Mouse (Mus musculus) forebrain, embryonic 11.5 days (tissue): ENCODE results near the gene Aldoart1. TPM values are rescaled to one million over a fixed set of nuclear protein-coding genes. Genes with fewer than 3 reads are reported as not detected.

Source experiments
- ATAC-seq: fragments of 200-750 bp; cut with Nextera tagmentation; replicated peaks from 2 replicates; pipeline ENCODE4 v1.8.0; 2017; ENCODE audit warnings: moderate TSS enrichment; ENCODE audit not compliant: low FRiP score
- DNase-seq: peaks from one replicate; pipeline ENCODE4 v3.0.0-alpha.2; 2017; ENCODE audit warnings: low spot score
- H3K27ac ChIP-seq: fragments of 300-500 bp; sonication (generic); 2 replicates; pipeline ENCODE4 v1.5.1; 2014; ENCODE audit warnings: low read depth, low read length
- H3K27me3 ChIP-seq: fragments of 300-500 bp; sonication (generic); 2 replicates; pipeline ENCODE4 v1.6.1; 2014; ENCODE audit warnings: mild to moderate bottlenecking, low read length, mixed read lengths; ENCODE audit not compliant: control insufficient read depth, insufficient read depth
- H3K36me3 ChIP-seq: fragments of 300-500 bp; sonication (generic); 2 replicates; pipeline ENCODE4 v1.6.1; 2014; ENCODE audit warnings: mild to moderate bottlenecking, low read length, moderate library complexity, mixed read lengths; ENCODE audit not compliant: control insufficient read depth, insufficient read depth
- H3K4me1 ChIP-seq: fragments of 300-500 bp; sonication (generic); replicated peaks from 2 replicates; pipeline ENCODE4 v1.6.1; 2014; ENCODE audit warnings: low read length, mixed read lengths; ENCODE audit not compliant: control insufficient read depth, insufficient read depth
- H3K4me2 ChIP-seq: fragments of 300-500 bp; sonication (generic); 2 replicates; pipeline ENCODE4 v1.6.1; 2014; ENCODE audit warnings: low read depth, mild to moderate bottlenecking, low read length, moderate library complexity, mixed read lengths; ENCODE audit not compliant: severe bottlenecking
- H3K4me3 ChIP-seq: fragments of 300-500 bp; sonication (generic); 2 replicates; pipeline ENCODE4 v1.5.1; 2014; ENCODE audit warnings: low read depth, low read length
- H3K9ac ChIP-seq: fragments of 300-500 bp; sonication (generic); 2 replicates; pipeline ENCODE4 v1.6.1; 2014; ENCODE audit warnings: low read length
- H3K9me3 ChIP-seq: fragments of 300-500 bp; sonication (generic); 2 replicates; pipeline ENCODE4 v1.6.1; 2016; ENCODE audit warnings: low read length, mixed read lengths; ENCODE audit not compliant: control insufficient read depth
- WGBS: fragments of 180-500 bp; shearing (Covaris S2); extraction: QIAGEN DNeasy Blood & Tissue Kit; methylation state at CpG from one replicate; pipeline ENCODE4 v1.1.7; 2014; 5-methylcytosine and 5-hydroxymethylcytosine counted together
- polyA plus RNA-seq: library from polyadenylated mRNA; unstranded; fragments of >200 nt; fragmentation: Nextera tagmentation; extraction: Ambion mirVana; gene quantifications from 2 replicates; pipeline ENCODE4 v1.2.1, GENCODE M21; 2014

The Aldoart1 gene
- polyA plus RNA-seq, result not detected in 2 replicates

DNA sequence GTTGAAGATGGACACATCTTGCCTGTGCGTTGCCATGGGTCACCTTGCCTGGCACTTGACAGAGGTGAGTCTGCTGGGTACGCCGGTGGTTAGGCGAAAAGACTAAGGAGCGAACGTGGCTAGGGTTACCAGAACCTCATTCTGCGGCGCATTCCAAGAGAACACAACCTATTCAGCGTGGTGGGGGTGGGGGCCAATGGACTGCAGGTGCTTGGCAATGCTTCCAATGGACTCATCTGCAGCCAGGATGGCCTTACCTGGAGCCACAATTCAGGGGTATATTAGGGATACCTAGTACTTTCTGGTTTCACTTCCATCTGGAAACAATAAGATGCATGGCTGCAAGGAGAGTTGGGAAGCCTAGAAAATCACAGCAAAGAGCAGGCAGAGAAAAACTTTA, at the start of gene Aldoart1:
Aldoart1 (minus strand) TSS at position 101 of the 400 bp plus-strand sequence.
- H3K27me3 ChIP-seq, result no peaks in the 10 kb centered on the region
- H3K4me1 ChIP-seq, result no peaks in the 10 kb centered on the region
- H3K4me3 ChIP-seq, result no peak within 1 kb of the TSS
- WGBS, result 92% methylated on average over 9 of the region's 9 CpGs
- no peak for DNase-seq
- H3K36me3 ChIP-seq, result no peaks in the 10 kb centered on the region
- no peak within 1 kb of the TSS for H3K9ac ChIP-seq
- no peak within 1 kb of the TSS for H3K27ac ChIP-seq
- no peaks in the 10 kb centered on the region for H3K9me3 ChIP-seq
- ATAC-seq, result no peak
- no peak within 1 kb of the TSS for H3K4me2 ChIP-seq

- ATAC-seq (no peak), DNase-seq (no peak)
- H3K4me3 ChIP-seq, result no peak overlapping the region
- no peaks in the 10 kb centered on the region for H3K4me1 ChIP-seq
- H3K9me3 ChIP-seq, result no peaks in the 10 kb centered on the region
- H3K27ac ChIP-seq, result no peak overlapping the region
- no peaks in the 10 kb centered on the region for H3K36me3 ChIP-seq
- H3K9ac ChIP-seq, result no peak overlapping the region
- H3K4me2 ChIP-seq, result no peak overlapping the region
- WGBS, result 81% methylated on average over 1 of the region's 1 CpGs
- no peaks in the 10 kb centered on the region for H3K27me3 ChIP-seq
These were observed 49.1 kb upstream of the Aldoart1 start for GRCm38 (mm10) chr4:72901566-72901965.

DNA sequence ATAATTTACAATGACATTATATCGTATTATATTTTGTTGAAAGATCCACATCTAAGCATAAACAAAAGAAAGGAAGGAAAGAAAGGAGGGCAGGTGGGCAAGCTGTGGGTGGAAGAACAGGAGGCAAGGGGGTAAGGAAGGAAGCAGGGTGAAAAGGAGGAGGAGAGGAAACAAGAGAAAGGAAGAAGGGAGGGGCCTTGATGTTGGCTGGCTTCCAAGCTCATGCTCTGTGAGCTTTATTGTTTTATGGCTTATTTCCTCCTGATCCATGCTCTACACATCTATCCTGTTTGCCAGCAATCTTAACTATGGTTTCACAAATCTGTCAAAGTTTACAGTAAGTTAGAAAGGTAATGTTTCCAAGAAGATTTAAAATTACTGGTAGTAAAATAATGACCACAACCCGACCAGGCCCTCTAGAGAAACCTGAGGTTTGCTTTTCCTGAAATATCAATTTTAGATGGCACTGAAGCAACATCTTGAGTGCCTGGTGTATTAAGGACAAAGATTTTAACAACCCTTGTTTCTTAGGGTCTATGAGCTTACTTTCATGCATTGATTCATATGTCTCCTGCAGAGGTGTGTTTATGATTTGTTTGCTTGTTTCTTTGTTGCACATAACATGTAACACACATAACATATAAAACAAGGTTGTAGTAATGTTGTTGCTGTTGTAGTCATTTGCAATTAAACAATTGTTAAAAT, 13.1 kb upstream of the Aldoart1 start:
- Histone ChIP-seq H3K4me2 (no peak overlapping the region), H3K9ac (no peak overlapping the region), H3K4me1 (no peaks in the 10 kb centered on the region), H3K27me3 (no peaks in the 10 kb centered on the region), H3K9me3 (no peaks in the 10 kb centered on the region), H3K36me3 (no peaks in the 10 kb centered on the region), H3K27ac (no peak overlapping the region), H3K4me3 (no peak overlapping the region)
- 86% methylated on average over 2 of the region's 2 CpGs for WGBS
- DNase-seq (no peak), ATAC-seq (no peak; the same call in 1 of the 2 replicates)

DNA sequence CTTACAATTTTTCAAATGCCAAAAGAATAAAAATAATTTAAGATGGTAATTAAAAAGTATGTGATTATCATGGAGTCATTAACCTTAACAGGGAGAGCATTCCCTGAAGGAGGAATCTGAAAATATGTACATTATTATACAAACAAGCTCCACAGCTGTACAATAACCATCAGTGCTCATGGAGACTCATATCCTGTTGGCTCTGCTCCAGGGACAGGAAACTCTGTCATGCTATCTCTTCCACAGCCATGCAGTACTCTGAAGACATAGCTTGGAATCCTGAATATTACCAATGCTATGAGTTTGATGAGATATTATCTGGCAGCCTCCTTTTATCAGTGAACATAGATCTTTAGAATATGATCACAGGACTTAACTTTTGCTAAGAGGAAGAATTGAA, 8.2 kb downstream of the Aldoart1 start:
- H3K4me1 ChIP-seq, result no peaks in the 10 kb centered on the region
- H3K9ac ChIP-seq, result no peak overlapping the region
- H3K36me3 ChIP-seq, result no peaks in the 10 kb centered on the region
- no peak overlapping the region for H3K4me3 ChIP-seq
- H3K4me2 ChIP-seq, result no peak overlapping the region
- DNase-seq (no peak), ATAC-seq (no peak)
- no peaks in the 10 kb centered on the region for H3K27me3 ChIP-seq
- no peaks in the 10 kb centered on the region for H3K9me3 ChIP-seq
- no peak overlapping the region for H3K27ac ChIP-seq

- Histone ChIP-seq H3K4me3 (no peak overlapping the region), H3K9me3 (no peaks in the 10 kb centered on the region), H3K4me2 (no peak overlapping the region), H3K27me3 (no peaks in the 10 kb centered on the region), H3K36me3 (no peaks in the 10 kb centered on the region), H3K27ac (no peak overlapping the region), H3K4me1 (no peaks in the 10 kb centered on the region), H3K9ac (no peak overlapping the region)
- DNase-seq, result no peak
- ATAC-seq, result no peak
These were observed 9.4 kb downstream of the Aldoart1 start for GRCm38 (mm10) chr4:72843025-72843424.

DNA sequence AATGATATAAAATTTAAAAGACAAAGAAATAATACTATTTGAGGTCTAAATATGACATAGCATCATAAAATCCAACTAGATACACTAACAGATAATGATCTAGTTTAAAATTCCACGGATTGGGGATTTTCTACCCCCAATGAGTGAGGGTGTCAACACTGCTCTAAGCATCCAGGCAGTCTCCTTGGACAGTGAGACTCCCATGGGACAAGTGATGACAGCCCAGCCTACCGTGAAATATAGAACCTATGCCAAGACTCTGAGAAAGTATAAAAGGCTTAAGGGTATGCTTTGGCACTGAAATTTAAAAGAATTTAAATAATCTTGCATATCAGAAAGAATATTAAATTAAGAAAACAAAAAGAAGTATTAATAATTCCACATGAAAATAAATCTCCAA, 16.0 kb downstream of the Aldoart1 start:
- Histone ChIP-seq H3K9me3 (no peaks in the 10 kb centered on the region), H3K4me3 (no peak overlapping the region), H3K27ac (no peak overlapping the region), H3K9ac (no peak overlapping the region), H3K4me2 (no peak overlapping the region), H3K27me3 (no peaks in the 10 kb centered on the region), H3K36me3 (no peaks in the 10 kb centered on the region), H3K4me1 (no peaks in the 10 kb centered on the region)
- DNase-seq (no peak), ATAC-seq (no peak)
- 80% methylated on average over 2 of the region's 2 CpGs for WGBS

DNA sequence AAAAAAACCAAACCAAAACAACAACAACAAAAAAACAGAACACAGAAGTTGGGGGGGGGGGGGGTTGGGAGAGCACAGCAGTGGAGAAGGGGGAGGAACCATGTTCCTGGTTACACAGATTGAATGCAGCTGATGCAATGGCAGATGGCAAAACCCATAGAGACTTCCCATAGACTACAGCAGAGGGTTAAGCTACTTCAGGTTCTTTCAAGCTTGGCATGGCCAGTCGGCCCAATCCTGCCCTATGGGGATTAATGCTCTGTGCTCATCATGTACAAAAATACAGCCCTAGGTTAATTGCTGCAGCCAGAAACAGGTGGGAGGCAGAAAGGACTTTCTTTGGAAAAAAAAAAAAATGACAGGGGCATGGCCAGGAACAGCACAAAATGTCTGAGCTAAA, 17.0 kb downstream of the Aldoart1 start:
- WGBS, result 59% methylated on average over 1 of the region's 1 CpGs
- Histone ChIP-seq H3K36me3 (no peaks in the 10 kb centered on the region), H3K4me3 (no peak overlapping the region), H3K4me2 (no peak overlapping the region), H3K9ac (no peak overlapping the region), H3K9me3 (no peaks in the 10 kb centered on the region), H3K27me3 (no peaks in the 10 kb centered on the region), H3K4me1 (no peaks in the 10 kb centered on the region), H3K27ac (no peak overlapping the region)
- no peak for ATAC-seq
- no peak for DNase-seq

GRCm38 (mm10) chr4:72800816-72801215, 51.6 kb downstream of the Aldoart1 start:
- Histone ChIP-seq H3K4me1 (no peaks in the 10 kb centered on the region), H3K27me3 (no peaks in the 10 kb centered on the region), H3K9ac (no peak overlapping the region), H3K9me3 (no peaks in the 10 kb centered on the region), H3K27ac (no peak overlapping the region), H3K4me2 (no peak overlapping the region), H3K36me3 (no peaks in the 10 kb centered on the region), H3K4me3 (no peak overlapping the region)
- WGBS, result 83% methylated on average over 1 of the region's 1 CpGs
- ATAC-seq (no peak), DNase-seq (no peak)
